Mouse (Mus musculus): ENCODE data around the gene Treml1.

Treml1 gene

GRCm38 (mm10) chr17:48409380-48410298, 49.9 kb downstream of the Treml1 start, which contains the start of the genes Nfya and Oard1:
Gene Nfya (minus strand): TSS chr17:48409906.
Gene Oard1 (plus strand): TSS chr17:48410014.
- DNase-seq (ENCODE audit: low spot score in 2 of 2): peak; percentile 99 to 100

- DNase-seq (ENCODE audit: low spot score in 2 of 2): no peak
These were observed 50.6 kb downstream of the Treml1 start for GRCm38 (mm10) chr17:48410299-48410785.

GRCm38 (mm10) chr17:48411241-48411640, 51.5 kb downstream of the Treml1 start:
- DNase-seq (ENCODE audit: low spot score in 2 of 2): no peak

- DNase-seq (ENCODE audit: low spot score in 2 of 2): no peak
These were observed 56.3 kb downstream of the Treml1 start for GRCm38 (mm10) chr17:48416011-48416410.
